Mouse (Mus musculus): Measurements from ENCODE around the gene Dnajb12.
"Not testable (repeated sequence)": the region's sequence is repeated elsewhere in the genome, so short reads cannot be mapped to it uniquely, and the experiment has no call there.

Gene Dnajb12

DNA sequence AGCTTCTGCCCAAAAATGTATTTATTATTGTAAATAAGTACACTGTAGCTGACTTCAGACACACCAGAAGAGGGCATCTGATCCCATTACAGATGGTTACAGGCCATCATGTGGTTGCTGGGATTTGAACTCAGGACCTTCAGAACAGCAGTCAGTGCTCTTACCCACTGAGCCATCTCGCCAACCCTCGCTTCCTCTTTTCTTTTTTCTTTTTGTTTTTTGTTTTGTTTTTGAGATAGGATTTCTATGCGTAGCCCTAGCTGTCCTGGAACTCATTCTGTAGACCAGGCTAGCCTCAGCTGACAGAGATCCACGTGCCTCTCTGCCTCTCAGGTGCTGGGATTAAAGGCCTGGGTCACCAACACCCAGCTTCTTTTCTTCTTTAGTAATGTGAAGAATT lies 6.7 kb upstream of the Dnajb12 start:
- DNase-seq (ENCODE audit: low read depth): not testable (repeated sequence)

DNA sequence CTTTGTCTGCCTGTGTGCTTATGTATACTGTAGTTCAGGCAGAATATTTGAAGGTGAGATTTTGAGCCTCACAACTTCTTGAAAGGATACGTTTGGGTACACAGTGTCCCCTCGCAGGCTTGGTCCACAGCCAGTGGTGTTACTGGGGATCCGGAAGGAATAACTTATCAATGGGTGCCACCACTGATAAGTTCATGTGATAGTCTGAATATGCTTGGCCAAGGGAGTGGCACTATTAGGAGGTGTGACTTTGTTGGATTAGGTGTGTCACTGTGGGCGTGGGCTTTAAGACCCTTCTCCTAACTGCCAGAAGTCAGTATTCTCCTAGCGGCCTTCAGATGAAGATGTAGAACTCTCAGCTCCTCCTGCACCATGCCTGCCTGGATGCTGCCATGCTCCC lies 6.2 kb upstream of the Dnajb12 start:
- no peak for DNase-seq (ENCODE audit: low read depth)

DNA sequence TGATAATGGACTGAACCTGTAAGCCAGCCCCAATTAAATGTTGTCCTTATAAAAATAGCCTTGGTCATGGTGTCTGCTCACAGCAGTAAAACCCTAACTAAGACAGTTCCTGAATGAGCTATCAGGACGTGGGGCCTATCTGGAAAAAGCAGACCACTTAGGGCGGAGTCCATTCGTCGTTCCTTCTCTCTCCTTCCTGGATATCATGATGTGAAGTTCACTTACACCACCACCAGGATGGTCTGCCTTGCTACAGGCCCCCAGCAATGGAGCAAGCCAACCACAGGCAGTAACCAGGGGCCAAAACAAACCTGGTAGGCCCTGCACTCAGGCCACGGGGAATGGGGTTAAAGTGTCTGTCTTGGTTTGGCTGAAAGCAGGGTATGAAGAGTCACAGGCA lies 5.7 kb upstream of the Dnajb12 start:
- DNase-seq (ENCODE audit: low read depth): no peak

DNA sequence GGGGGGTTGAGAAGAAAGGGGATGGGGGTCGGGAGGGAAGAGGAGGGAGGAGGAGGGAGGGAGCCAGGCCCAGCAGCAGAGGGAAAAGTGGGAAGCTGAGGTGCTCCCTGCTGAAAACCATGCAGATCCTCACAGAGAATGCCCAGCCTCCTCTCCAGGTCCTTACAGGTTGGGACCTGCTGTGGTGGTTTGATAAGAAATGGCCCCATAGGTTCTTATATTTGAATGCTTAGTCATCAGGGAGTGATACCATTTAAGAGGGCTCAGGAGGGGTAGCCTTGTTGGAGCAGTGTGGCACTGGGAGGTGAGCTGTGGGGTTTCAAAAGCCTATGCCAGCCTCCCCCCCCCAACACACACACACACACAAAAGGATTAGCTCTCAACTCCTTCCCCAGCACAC lies 4.0 kb upstream of the Dnajb12 start:
- no peak for DNase-seq (ENCODE audit: low read depth)

DNA sequence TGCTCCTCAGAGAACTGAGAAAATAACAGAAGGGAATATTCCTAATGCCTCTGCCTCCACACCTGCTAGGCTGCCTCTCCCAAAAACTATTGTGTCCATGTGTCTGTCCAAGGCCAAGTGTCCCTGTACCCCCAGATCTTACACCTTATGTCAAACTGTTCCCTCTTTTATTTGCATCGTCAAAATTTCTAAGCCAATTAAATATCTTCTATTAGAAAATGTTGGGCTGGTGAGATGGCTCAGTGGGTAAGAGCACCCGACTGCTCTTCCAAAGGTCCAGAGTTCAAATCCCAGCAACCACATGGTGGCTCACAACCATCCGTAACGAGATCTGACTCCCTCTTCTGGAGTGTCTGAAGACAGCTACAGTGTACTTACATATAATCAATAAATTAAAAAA lies 2.7 kb upstream of the Dnajb12 start:
- DNase-seq (ENCODE audit: low read depth): not testable (repeated sequence)

DNA sequence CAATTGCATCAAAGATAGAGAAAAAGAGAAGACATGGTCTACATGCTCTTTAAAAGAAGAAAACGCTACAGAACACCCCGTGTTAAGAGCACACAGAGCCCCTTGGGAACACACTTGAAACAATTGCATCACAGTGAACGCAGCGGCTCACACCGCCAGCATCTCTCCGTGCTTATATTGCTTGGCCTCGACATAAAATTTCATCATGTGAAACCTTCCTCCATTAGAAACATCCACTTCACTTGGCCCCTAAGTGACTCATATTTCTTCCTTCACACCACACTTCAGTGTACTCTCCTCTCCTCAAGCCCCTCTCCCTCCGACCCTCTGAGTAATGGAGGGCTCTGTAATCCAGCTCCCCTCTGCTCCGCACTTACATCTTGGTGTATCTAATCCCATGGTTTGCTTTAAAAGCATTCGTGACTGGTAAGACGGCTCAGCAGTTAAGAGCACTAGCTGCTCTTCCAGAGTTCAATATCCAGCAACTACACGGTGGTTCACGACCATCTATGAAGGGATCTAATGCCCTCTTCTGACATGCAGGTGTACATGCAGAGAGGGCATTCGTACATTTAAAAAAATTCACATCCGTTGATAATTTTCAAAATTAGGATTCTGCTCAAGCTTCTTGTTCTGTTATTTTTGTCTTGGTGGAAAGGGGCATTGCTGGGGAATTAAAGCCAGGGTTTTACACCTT lies 1.8 kb upstream of the Dnajb12 start:
- no peak for DNase-seq (ENCODE audit: low read depth)

DNA sequence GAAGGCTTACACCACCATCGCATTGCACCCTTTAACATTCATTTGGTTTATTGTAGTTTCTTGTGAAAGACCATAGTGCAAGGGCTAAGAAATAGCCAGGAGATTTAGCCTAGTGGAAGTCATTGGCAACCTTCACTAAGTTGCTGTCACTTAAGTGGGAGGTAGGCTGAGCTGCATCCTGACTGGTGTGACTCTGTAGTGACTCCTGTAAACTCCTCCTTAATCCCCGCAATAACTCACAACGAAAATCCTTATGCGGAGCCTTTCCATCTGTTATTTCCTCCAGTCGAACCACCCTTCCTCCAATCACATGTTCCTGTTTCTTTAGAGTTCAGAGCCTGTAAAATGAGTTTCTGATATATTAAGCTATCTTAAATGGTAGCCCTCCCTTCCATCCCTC lies 533 bp upstream of the Dnajb12 start:
- DNase-seq (ENCODE audit: low read depth): peak; percentile 54

DNA sequence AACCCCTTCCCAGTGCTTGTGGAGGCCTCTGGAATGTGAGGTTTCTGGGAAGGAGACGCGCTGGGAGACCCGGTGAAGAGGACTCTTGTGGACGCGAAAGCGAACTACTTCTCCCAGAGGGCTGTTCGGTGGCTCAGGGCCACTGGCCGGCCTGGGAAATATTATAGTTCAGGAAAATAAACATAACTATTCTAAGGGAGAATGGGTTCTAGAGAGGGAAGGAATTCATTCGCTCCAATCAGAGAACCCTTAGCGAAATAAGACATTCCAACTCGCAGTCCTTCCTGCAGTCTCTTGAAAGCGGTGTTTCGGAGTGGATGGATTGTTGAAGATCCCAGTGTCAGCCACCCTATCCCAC lies 652 bp downstream of the Dnajb12 start:
- DNase-seq (ENCODE audit: low read depth): no peak

DNA sequence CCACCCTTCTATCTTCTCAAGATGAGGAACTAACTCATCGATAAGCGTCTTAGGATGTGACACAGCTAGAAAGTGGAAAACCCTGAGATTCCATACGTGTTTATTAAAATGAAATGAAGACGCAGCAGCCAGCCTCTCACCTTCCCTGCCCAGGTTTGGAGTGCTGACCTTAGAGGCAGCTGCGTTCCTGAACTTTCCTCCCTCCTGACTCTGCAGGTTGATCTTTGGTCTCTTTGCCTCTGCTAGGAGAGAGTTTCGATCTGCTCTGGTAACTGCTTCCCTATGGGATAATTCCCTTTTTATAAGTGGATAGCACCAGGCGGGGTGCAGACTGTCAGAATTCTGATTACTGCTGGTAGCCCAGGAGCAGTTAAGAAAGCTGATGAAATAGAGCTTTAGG lies 1.5 kb downstream of the Dnajb12 start:
- DNase-seq (ENCODE audit: low read depth): no peak

DNA sequence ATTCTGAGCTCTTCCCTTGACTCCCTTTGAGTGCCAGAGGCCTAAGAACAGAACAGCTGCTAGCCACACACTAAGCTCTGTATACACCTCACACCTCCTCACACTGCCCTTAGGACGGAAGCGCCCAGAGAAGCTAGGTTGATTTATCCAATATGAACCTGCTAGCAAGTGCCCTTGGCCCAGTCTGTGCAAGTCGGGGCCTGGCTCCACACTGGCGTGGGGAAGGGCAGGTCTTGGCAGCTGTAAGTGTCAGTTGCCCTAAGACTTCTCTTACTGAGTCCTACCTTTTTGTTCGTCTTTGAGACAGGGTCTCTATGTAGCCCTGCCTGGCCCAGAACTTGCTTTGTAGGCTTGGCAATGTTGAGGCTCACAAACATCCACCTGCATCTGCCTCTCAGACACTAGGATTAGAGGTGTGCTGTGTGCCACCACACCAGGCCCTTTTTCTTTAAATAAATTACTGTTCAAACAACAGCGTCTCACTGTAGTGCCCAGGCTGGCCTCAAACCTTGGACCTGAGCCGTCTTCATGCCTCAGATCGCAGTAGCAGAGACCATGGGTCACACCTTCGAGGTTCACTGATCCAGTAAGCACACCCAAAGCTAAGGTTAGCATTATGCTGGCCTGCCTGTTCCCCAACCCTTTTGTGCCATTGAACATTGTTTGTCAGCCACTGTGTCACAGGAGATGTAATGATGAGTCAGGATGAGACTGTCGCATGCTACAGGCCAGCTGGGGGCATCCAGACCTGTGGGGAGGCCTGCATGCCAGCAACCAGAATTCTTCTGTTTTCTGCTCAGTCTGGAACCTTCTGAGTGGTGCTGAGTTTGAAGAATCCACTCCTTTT lies 5.2 kb downstream of the Dnajb12 start:
- no peak for DNase-seq (ENCODE audit: low read depth)

DNA sequence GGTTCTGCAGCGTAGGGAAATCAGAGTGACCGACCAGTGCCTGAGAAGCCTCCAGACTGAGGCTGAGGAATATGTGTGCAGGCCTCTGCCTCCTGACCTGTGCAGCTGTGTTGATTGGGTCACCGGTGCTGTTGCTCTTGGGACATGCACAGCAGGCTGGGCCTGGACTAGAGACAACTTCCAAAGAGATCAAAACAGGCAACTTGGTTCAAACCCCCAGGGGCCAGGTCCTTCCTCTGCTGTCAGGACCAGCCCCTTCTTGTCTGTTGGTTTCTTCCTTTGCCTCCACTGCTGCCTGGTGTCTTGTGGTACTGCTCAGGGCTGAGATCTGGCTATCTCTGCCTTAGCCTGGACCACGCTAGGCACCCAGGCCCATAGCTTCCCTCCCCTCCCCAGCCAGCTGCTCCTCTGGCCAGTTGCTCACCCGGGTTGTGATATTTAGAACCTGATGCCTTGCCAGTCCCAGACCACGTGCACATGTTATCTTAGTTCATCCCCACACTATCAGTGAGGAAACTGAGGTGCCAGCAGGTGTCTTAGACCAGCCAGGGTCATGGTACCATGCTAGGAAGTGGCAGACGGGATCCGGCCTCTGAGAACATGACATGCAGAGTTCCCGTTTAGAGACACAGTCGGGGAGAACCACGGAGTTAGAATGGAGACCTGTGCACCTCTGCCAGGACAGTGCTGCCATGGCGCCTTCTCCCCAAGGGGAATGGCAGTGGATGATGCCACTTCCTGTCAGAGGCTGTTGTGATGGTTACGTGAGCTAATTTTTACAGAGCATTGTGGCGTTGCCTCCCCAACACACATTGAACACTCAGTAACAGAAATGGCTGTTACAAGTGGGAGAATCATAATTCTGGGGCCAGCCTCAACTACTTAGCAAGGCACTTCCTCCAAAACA lies 6.1 kb downstream of the Dnajb12 start:
- no peak for DNase-seq (ENCODE audit: low read depth)

DNA sequence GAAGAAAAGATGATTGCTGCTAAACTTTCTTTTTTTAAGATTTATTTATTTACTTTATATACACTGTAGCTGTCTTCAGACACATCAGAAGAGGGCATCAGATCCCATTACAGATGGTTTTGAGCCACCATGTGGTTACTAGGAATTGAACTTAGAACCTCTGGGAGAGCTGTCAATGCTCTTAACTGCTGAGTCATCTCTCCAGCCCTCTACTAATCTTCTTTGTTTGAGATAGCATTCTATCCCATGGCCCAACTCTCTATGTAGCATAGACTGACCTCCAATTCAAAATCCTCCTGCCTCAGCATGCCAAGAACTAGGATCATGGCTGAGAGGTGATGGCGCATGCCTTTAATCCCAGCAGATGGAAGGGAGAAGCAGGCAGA lies 6.7 kb downstream of the Dnajb12 start:
- DNase-seq (ENCODE audit: low read depth): no peak

DNA sequence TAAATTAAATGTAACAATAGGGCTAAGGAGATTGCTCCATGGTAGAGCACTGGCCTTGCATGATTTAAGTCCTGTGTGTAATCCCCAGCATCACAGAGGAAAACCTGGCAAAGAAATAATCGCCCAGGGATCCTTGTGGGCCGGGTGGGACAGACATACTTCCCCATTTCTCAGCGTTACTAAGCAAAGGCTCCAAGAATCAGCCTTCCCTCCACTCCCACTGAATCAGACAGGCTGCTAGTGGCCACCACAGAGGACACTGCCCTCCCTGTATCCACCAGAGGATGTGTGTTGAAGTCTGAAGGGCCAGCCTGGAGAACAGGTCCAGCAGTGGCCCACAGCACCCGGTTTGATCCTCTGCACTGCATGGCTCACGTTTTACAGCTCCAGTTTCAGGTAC lies 8.1 kb downstream of the Dnajb12 start:
- no peak for DNase-seq (ENCODE audit: low read depth)

DNA sequence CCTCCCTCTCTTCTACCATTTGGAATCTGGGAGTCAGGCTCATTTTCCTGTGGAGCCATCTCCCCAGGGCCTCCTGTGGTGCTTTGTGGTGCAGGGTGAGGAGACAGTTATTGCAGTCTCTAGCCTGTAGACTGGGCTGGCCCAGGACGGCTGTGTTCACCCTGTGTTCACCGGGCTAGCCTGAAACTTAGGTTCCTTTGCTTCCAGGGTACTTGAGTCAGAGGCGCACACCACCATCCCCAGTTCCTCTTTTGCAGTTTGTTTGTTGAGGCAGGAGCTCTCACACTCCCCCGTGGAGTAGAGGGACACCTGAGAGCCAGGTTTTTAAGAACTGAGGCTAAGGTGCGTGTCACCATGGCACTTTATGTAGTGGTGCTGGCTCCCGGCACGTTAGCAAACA lies 10.0 kb downstream of the Dnajb12 start:
- DNase-seq (ENCODE audit: low read depth): no peak

DNA sequence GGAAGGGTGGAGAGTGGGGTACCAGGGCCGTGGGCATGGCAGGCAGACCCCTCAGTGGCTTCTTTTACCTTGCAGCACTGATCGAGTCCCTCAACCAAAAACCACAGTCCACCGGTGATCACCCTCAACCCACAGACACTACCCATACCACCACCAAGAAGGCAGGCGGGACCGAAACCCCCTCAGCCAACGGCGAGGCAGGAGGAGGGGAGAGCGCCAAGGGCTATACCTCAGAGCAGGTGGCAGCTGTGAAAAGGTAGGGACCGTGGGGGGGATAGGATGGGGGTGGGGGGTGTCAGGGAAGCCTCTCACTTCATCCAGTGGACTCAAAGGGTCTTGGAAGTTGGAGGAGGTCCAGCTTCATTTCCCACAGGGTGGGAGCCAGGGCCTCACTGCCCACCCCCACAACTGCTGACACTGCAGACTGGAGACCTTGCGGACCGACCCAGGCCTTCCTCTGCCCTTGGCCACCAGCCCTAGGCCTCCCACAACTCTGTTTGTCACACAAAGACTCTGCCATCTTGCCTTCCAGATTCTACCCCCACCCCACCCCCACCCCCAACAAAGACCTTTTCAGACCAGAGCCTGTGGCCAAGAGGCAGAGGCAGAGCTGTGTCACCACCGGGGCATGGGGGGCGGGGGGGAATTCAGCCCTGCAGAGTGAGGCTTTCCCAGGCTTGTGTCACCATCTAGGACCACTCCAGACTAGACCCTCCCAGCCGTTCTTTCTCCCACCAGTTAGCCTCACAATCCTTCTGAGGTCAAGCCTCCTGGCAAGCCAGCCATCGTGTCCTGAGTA lies 10.8 kb downstream of the Dnajb12 start:
- DNase-seq (ENCODE audit: low read depth): no peak

DNA sequence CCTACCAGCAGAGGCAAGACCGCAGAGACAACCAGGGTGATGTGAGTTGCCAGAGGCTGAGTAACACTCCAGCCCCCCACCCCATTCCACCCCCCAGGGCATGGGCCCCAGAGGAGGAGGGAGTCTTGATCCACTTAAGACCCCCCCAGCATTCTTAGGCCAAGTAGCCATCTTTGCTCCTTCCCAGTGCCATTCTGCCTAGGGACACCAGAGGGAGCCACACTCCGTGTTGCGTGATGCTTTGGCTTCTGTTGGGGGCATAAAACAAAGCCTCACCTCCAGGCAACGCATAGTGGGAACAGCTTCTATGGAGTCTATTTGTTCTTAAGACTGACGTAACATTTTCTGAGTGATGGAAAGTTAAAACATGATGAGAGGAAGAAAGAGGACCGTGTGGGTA lies 13.6 kb downstream of the Dnajb12 start:
- peak; percentile 88 for DNase-seq (ENCODE audit: low read depth)

DNA sequence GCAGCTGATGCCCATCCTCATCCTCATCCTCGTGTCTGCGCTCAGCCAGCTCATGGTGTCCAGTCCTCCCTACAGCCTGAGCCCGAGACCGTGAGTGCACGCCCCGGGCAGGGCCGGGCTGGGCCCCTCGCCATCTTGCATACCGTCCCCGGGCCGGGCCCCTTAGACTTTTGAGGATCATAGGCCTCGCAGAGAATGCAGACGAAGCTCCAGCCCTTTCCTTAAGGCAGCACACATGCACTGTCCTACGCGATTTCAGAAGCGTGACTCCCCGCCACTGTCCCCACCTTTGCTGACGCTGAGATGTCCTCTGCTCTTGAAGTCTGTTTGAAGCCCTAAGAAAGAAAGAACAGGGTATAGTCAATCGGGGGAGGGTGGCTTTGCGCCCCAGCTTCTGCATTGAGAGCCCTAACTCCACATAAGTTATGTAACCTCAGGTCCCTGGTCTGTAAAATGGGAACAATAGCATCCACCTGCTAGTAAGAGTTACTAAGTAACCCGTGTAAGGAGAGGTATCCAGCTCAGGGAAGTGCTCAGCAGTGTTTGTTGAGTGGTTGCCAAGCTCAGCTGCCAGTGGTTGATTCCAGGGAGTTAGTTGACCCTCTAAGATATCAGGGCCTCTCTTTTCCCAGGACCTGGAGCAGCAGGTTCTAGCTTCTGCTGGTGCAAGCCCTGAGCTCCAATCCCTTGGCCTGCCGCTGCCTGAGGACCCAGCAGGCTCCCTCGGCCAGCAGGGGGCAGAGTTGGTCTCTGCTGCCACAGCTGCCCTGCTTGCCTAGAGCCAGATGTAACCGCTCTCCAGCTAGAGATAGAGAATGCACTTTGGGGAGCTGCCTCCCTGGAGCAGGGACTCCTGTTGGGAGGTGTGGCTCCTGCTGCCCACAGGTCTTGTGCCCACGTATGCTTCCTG lies 15.2 kb downstream of the Dnajb12 start:
- DNase-seq (ENCODE audit: low read depth): peak; percentile 97

DNA sequence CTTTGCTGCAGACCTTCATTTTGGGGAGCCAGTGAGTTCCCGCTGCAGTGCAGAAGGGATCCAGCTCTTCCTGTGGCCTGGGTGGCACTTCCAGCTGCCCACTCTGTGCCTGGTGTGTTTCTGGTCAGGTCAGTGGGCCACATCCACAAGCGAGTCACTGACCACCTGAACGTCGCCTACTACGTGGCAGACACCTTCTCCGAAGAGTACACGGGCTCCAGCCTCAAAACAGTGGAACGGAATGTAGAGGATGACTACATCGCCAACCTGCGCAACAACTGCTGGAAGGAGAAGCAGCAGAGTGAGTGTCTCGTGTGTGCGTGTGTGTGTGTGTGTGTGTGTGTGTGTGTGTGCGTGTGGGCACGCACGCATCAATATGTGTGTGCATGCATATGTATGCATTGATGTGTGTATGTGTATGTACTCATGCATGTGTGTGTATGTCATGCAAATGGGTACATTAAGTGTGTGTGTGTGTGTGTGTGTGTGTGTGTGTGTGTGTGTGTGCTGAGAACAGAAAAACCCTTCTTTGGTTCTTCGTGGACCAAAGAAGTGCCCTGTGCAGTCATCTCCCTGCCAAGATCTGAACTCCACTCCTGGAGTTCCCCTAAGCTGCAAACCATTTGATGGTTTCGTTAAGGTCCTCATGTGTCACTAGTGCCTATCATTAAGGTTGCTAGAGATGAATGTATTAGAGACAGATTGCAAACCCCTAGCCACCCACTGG lies 16.3 kb downstream of the Dnajb12 start:
- DNase-seq (ENCODE audit: low read depth): no peak

DNA sequence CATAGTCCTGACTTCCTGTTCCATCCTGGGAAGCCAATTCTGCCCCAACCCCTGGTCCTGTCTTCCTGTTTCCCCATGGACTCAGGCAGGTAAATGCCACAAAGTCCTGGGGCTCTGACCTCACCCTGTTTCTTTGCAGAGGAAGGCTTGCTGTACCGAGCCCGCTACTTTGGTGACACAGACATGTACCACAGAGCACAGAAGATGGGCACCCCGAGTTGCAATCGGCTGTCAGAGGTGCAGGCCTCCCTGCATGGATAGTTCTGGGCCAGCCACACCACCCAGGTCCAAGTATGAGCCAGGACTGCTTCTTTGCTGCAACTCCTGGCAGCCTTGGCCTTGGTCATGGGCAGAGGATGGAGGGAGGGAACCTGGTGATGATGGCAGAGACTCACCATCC lies 16.9 kb downstream of the Dnajb12 start:
- DNase-seq (ENCODE audit: low read depth): no peak

DNA sequence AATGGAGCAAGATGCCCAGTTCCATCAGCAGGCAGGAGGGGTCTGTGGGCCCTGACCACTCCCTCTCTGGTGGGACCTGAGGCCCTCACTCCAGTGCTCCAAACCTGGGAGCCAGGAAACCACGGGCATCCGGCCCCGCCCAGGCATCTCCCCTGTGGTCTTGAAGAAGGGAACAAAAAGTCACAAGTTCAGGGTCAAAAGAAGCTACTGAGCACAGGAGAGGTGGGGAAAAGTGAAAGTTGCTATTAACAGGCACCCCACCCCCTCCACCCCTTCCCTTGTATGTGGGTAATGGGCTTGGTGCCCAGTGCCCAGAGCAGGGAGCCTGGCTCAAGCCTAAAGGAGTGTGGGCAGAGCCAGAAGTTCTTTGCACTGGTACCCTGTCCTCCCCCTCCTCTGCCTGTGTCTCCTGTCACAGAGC lies 17.6 kb downstream of the Dnajb12 start:
- peak; percentile 49 for DNase-seq (ENCODE audit: low read depth)

All from NIH3T3 (cell line).